Mouse (Mus musculus) neural tube, embryonic 11.5 days (tissue): ENCODE measurements around the gene Gm44965. TPM values are rescaled to one million over a fixed set of nuclear protein-coding genes. Genes with fewer than 3 reads are reported as not detected.

Source experiments
- ATAC-seq: fragments of 200-750 bp; cut with Nextera tagmentation; 2 replicates; pipeline ENCODE4 v1.8.0; 2017; ENCODE audit warnings: moderate number of reproducible peaks, mild to moderate bottlenecking, moderate TSS enrichment, moderate library complexity; ENCODE audit not compliant: insufficient read depth, low FRiP score, low TSS enrichment
- DNase-seq: peaks from one replicate; pipeline ENCODE4 v3.0.0-alpha.2; 2015; ENCODE audit warnings: low spot score
- H3K27ac ChIP-seq: fragments of 300-500 bp; sonication (generic); 2 replicates; pipeline ENCODE4 v1.5.1; 2014; ENCODE audit warnings: low read depth, mild to moderate bottlenecking, low read length
- H3K27me3 ChIP-seq: fragments of 300-500 bp; sonication (generic); 2 replicates; pipeline ENCODE4 v1.6.1; 2014; ENCODE audit warnings: mild to moderate bottlenecking, low read length, mixed read lengths; ENCODE audit not compliant: control insufficient read depth, insufficient read depth
- H3K36me3 ChIP-seq: fragments of 300-500 bp; sonication (generic); 2 replicates; pipeline ENCODE4 v1.6.1; 2014; ENCODE audit warnings: mild to moderate bottlenecking, low read length, moderate library complexity, mixed read lengths; ENCODE audit not compliant: control insufficient read depth, insufficient read depth
- H3K4me1 ChIP-seq: fragments of 300-500 bp; sonication (generic); 2 replicates; pipeline ENCODE4 v1.6.1; 2014; ENCODE audit warnings: low read length, mixed read lengths; ENCODE audit not compliant: control insufficient read depth, insufficient read depth
- H3K4me2 ChIP-seq: fragments of 300-500 bp; sonication (generic); 2 replicates; pipeline ENCODE4 v1.6.1; 2014; ENCODE audit warnings: low read depth, mild to moderate bottlenecking, moderate library complexity
- H3K4me3 ChIP-seq: fragments of 300-500 bp; sonication (generic); 2 replicates; pipeline ENCODE4 v1.5.1; 2014; ENCODE audit warnings: low read depth, low read length
- H3K9ac ChIP-seq: fragments of 300-500 bp; sonication (generic); 2 replicates; pipeline ENCODE4 v1.6.1; 2014; ENCODE audit warnings: mild to moderate bottlenecking, low read length
- H3K9me3 ChIP-seq: fragments of 300-500 bp; sonication (generic); 2 replicates; pipeline ENCODE4 v1.6.1; 2016; ENCODE audit warnings: low read length; ENCODE audit not compliant: control insufficient read depth
- WGBS: fragments of 180-500 bp; shearing (Covaris S2); extraction: QIAGEN DNeasy Blood & Tissue Kit; methylation state at CpG from one replicate; pipeline ENCODE4 v1.1.7; 2014; 5-methylcytosine and 5-hydroxymethylcytosine counted together
- polyA plus RNA-seq: library from polyadenylated mRNA; unstranded; fragments of >200 nt; fragmentation: Nextera tagmentation; extraction: Ambion mirVana; gene quantifications from 2 replicates; pipeline ENCODE4 v1.2.1, GENCODE M21; 2014

The Gm44965 gene
- polyA plus RNA-seq, 1 experiment from 2014 or later, result not detected

- DNase-seq (no peak), ATAC-seq (no peak)
- Histone ChIP-seq H3K9ac (no peak overlapping the region), H3K27me3 (no peaks in the 10 kb centered on the region), H3K4me2 (no peak overlapping the region), H3K4me1 (no peaks in the 10 kb centered on the region), H3K36me3 (no peaks in the 10 kb centered on the region), H3K9me3 (no peaks in the 10 kb centered on the region), H3K4me3 (no peak overlapping the region), H3K27ac (no peak overlapping the region)
- WGBS, result 76% methylated on average over 5 of the region's 5 CpGs
Observed at GRCm38 (mm10) chr6:48658721-48659120, 65.0 kb downstream of the Gm44965 start.

- H3K9me3 ChIP-seq, result no peaks in the 10 kb centered on the region
- H3K36me3 ChIP-seq, result no peaks in the 10 kb centered on the region
- WGBS, result 93% methylated on average over 4 of the region's 4 CpGs
- H3K27me3 ChIP-seq, result no peaks in the 10 kb centered on the region
- no peak overlapping the region for H3K27ac ChIP-seq
- ATAC-seq (no peak), DNase-seq (no peak)
- no peak overlapping the region for H3K9ac ChIP-seq
- no peak overlapping the region for H3K4me2 ChIP-seq
- H3K4me3 ChIP-seq, result no peak overlapping the region
- no peaks in the 10 kb centered on the region for H3K4me1 ChIP-seq
Observed at GRCm38 (mm10) chr6:48664750-48665149, 71.0 kb downstream of the Gm44965 start.

- ATAC-seq (no peak), DNase-seq (no peak)
- no peak overlapping the region for H3K4me2 ChIP-seq
- no peaks in the 10 kb centered on the region for H3K4me1 ChIP-seq
- WGBS, result 90% methylated on average over 9 of the region's 9 CpGs
- no peak overlapping the region for H3K9ac ChIP-seq
- no peak overlapping the region for H3K4me3 ChIP-seq
- no peaks in the 10 kb centered on the region for H3K36me3 ChIP-seq
- no peaks in the 10 kb centered on the region for H3K27me3 ChIP-seq
- H3K9me3 ChIP-seq, result no peaks in the 10 kb centered on the region
- H3K27ac ChIP-seq, result no peak overlapping the region
Observed at GRCm38 (mm10) chr6:48665471-48665870, 71.7 kb downstream of the Gm44965 start.

GRCm38 (mm10) chr6:48666159-48666586 lies 72.4 kb downstream of the Gm44965 start:
- no peak for ATAC-seq
- H3K27ac ChIP-seq, result no peak overlapping the region
- H3K4me2 ChIP-seq, result no peak overlapping the region

GRCm38 (mm10) chr6:48668022-48668421 lies 74.3 kb downstream of the Gm44965 start:
- no peak for ATAC-seq
- Histone ChIP-seq H3K9ac (no peak overlapping the region), H3K9me3 (no peaks in the 10 kb centered on the region), H3K4me3 (no peak overlapping the region), H3K4me1 (no peaks in the 10 kb centered on the region), H3K27ac (no peak overlapping the region), H3K36me3 (no peaks in the 10 kb centered on the region), H3K27me3 (no peaks in the 10 kb centered on the region), H3K4me2 (no peak overlapping the region)
- no peak for DNase-seq

More at GRCm38 (mm10) chr6:48666159-48666586, 72.4 kb downstream of the Gm44965 start:
- Histone ChIP-seq H3K27me3 (no peaks in the 10 kb centered on the region), H3K9ac (no peak overlapping the region), H3K36me3 (no peaks in the 10 kb centered on the region), H3K9me3 (no peaks in the 10 kb centered on the region), H3K4me1 (no peaks in the 10 kb centered on the region), H3K4me3 (no peak overlapping the region)
- DNase-seq, result no peak
- 52% methylated on average over 7 of the region's 7 CpGs for WGBS

Other genes with a start within 250 kb of the Gm44965 start
- gene Krba1, start 198.4 kb upstream of the Gm44965 start, polyA plus RNA-seq, result 18.0 and 22.9 TPM in 2 replicates
- 11.4 and 14.4 TPM in 2 replicates for gene Zfp467, start 148.1 kb upstream of the Gm44965 start, polyA plus RNA-seq
- gene Sspo, start 145.7 kb upstream of the Gm44965 start, polyA plus RNA-seq, result 0.15 and 0.34 TPM in 2 replicates
- gene Atp6v0e2, start 56.3 kb upstream of the Gm44965 start, polyA plus RNA-seq, result 59.7 and 70.8 TPM in 2 replicates
- 15.7 and 18.7 TPM in 2 replicates for gene Lrrc61, start 39.1 kb upstream of the Gm44965 start, polyA plus RNA-seq
- 1.6 and 2.8 TPM in 2 replicates for gene Rarres2, start 21.2 kb upstream of the Gm44965 start, polyA plus RNA-seq
- not detected in 2 replicates for gene Gm45021, start 4.3 kb upstream of the Gm44965 start, polyA plus RNA-seq
- gene Repin1, start 58 bp upstream of the Gm44965 start, polyA plus RNA-seq, result 39.8 and 47.5 TPM in 2 replicates
- gene Zfp775, start 8.1 kb downstream of the Gm44965 start, polyA plus RNA-seq, result 9.3 and 11.0 TPM in 2 replicates
- 1.6 TPM in 2 replicates for gene AI854703, start 32.8 kb downstream of the Gm44965 start, polyA plus RNA-seq
- 0.18 and 0.23 TPM in 2 replicates for gene Gimap8, start 53.3 kb downstream of the Gm44965 start, polyA plus RNA-seq
- 3.6 and 4.3 TPM in 2 replicates for gene Gimap9, start 82.2 kb downstream of the Gm44965 start, polyA plus RNA-seq
- 4.9 and 5.4 TPM in 2 replicates for gene Gimap4, start 90.6 kb downstream of the Gm44965 start, polyA plus RNA-seq
- 13.9 and 14.6 TPM in 2 replicates for gene Gimap6, start 114.3 kb downstream of the Gm44965 start, polyA plus RNA-seq
- gene Gm28053, start 124.7 kb downstream of the Gm44965 start, polyA plus RNA-seq, result not detected in 2 replicates
- gene Gimap7, start 124.7 kb downstream of the Gm44965 start, polyA plus RNA-seq, result not detected in 2 replicates
- gene Gimap1, start 145.1 kb downstream of the Gm44965 start, polyA plus RNA-seq, result 6.4 TPM in 2 replicates
- 0.99 and 1.7 TPM in 2 replicates for gene Gimap5, start 152.3 kb downstream of the Gm44965 start, polyA plus RNA-seq
- gene Gimap3, start 176.9 kb downstream of the Gm44965 start, polyA plus RNA-seq, result not detected in 2 replicates
- 21.7 and 22.8 TPM in 2 replicates for gene Tmem176a, start 247.0 kb downstream of the Gm44965 start, polyA plus RNA-seq
- gene Tmem176b, start 247.6 kb downstream of the Gm44965 start, polyA plus RNA-seq, result 49.0 and 59.2 TPM in 2 replicates